Mouse (Mus musculus): ENCODE measurements around the gene Twistnb. TPM values are rescaled to one million over a fixed set of nuclear protein-coding genes. Genes with fewer than 3 reads are reported as not detected.

Gene Twistnb
- total RNA-seq, 4 experiments from 2014 or later = 13.4 to 15.9 (median 14.2) TPM

Other genes with a start within 250 kb of the Twistnb start
- 1 to 10 TPM; 1.0 to 4.4 (median 2.0) TPM for gene Efcab10, start 34.8 kb upstream of the Twistnb start, total RNA-seq (2022)

Data from layer of hippocampus, adult 8-10 months (tissue).